Mouse (Mus musculus): ENCODE measurements around the gene Ascc1.

DNA sequence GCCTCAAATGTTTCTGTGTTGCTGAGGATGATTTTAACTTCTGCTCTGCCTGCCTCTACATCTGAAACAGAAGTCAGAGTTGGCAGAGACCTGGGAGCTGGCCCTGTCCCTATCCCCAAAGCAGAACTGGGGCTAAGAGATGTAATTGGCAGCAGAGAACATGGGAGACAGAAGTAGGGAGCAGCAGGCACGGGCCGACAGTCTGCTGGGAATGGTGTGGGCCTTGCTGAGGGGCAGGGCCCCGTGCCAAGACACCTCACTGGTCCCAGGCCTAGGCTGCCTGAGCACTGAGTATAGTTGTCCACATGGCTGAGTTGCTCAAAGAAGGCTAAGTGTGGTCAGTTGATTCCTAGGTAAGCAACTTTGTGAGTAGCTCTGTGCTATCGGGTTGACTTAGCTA, 81.5 kb downstream of the Ascc1 start:
- TF ChIP-seq POLR2A (IDR thresholded peaks at IDR 0.05; ENCODE audit: low read depth, low read length) (no peak), CTCF (IDR thresholded peaks at IDR 0.05; ENCODE audit: extremely low read depth, insufficient read depth, insufficient read length, insufficient replicate concordance) (no peak)

Measured in spleen, adult 2 months (tissue).